Mouse (Mus musculus): ENCODE measurements around the gene Vamp8.

The Vamp8 gene

DNA sequence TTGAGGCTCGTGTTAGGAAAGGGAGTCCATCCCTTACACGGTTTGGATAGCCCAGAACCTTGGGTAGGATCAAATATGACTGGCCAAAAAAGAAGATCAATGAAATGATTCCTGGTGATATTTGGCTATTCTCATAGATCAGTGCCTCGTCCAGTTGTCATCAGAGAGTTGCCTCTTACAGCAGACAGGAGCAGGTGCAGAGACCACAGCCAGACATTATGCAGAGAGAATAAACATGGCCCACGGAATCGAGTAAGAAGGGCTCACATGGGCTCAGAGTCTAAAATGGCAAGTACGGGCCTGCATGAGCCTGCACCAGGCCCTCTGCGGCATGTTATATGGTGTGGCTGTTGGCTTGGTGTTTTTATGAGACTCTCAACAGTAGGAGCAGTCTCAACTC, 14.9 kb upstream of the Vamp8 start:
- DNase-seq (ENCODE audit: low spot score in 2 of 2): no peak

DNA sequence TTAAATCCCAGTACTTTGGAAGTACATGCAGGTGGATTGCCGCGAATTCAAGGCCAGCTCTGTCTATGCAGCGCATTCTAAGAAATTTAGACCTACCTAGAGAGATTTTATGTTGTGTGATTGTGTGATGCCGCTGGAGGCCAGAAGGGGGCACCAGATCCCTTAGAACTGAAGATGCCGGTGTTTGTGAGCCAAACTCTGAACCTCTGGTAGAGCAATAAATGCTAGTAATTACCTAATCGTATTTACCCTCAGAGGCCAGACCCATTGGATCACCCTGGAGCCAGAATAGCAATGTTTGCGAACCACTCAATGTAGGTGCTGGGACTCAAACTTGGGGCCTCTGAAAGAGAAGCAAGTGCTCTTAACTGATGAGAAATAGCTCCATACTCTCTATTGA, 11.4 kb upstream of the Vamp8 start:
- DNase-seq (ENCODE audit: low spot score in 2 of 2): peak; percentile 58 to 71

DNA sequence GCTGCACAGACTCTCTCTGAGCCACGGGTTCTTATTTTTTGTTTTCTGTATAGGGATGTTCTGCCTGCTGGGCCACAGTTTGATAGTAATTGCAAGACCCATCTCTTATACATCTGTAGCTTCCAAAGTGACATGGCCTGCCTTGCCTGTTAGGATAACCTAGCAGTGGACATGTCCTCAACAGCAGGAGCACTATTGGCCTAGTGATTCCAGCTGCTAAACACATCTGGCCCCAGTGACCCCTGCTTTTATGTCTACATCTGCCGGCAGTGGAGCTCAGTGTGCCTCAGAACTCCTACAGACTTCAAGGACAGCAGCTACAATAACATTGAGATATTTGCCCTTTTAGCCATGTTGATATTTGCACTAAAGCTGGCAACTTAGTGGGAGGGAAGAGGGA, 9.5 kb upstream of the Vamp8 start:
- no peak for DNase-seq (ENCODE audit: low spot score in 2 of 2)

DNA sequence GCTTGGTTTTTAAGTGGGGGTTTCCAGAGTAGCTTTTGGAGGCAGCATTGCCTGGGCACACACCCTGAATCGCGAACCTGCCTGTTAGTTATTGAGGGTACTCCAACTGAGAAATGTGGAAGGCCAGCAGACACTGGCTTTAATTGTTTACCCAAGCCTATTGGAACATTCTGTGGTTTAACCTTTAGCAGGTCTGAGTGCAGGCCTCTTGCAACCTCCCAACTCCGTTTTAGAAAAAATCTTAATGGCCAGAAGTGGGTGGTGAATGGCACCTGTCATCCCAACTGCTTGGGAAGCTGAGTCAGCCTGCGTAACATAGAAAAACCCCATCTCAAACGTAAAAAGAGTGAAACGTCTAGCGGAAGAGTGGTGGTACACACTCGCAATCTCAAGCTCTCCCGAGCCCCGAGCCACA, 6.3 kb upstream of the Vamp8 start:
- no peak for DNase-seq (ENCODE audit: low spot score in 2 of 2)

DNA sequence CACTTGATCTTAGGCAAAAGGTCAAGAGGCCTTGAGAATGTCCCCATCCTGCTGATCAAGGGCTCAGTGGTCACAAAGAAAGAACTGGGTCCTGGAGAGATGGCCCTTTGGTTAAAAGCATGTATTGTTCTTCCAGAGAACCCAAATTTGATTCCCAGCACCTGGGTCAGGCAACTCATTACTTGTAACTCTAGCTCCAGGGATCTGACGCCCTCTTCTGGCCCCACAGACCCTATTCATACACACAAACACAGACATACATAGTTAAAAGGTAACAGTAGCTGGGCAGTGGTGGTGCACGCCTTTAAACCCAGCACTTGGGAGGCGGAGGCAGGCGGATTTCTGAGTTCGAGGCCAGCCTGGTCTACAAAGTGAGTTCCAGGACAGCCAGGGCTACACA, 1.8 kb upstream of the Vamp8 start:
- DNase-seq (ENCODE audit: low spot score in 2 of 2): no peak

DNA sequence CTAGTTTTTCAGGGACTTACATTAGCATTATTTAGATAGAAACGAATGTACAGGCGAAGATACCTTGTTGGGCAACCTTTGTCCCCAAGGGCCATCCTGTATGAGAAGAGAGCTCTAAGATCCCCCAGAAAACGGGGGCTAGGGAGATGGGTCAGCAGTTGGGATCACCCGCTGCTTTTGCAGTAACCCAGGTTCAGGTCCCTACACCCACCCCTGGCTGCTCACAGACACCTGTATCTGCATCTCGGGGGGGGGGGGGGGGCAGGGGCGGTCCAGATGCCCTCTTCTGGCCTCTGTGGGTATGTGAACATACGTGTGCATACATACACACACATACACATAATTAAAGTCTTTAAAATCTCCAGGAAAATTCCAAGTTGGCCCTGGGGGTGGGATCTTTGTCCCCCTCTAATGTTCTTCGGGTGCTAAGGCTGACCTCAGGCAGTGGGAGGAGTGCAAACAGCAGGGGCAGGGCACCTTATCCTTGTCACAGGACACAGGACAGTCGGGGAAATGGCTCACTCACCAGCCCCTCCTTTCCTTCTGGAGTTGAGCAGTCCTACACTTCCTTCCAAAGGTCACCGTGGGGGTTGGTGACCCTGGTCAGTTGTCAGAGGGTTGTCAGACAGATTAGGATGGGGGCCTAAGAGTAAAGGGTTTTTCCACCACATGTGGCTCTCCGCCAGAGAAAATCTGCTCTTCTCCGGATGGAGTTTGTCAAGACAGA, 455 bp upstream of the Vamp8 start:
- no peak for DNase-seq (ENCODE audit: low spot score in 2 of 2)

DNA sequence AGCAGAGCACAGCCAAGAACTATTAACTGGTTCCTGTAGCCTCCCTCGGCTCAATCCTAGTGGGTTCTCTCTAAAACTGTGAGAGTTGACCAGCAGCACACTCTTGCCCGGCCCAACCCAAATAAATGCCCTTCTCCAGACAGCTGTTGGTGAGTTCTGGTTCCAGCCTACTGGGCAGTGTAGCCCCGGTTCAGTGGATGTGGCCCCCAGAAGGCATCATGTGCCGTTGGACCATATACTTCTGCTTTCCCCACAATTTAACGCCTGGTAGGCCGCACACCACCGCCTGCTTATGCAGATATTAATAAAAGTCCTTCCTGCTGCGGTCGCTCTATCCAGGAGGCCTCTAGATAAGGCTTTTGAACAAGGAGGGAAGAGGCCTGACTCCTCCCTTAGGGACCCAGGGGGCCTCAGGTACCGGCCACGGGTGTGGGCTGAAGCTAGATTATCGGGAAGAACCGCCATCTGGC, 997 bp downstream of the Vamp8 start:
- DNase-seq (ENCODE audit: low spot score in 2 of 2): no peak

DNA sequence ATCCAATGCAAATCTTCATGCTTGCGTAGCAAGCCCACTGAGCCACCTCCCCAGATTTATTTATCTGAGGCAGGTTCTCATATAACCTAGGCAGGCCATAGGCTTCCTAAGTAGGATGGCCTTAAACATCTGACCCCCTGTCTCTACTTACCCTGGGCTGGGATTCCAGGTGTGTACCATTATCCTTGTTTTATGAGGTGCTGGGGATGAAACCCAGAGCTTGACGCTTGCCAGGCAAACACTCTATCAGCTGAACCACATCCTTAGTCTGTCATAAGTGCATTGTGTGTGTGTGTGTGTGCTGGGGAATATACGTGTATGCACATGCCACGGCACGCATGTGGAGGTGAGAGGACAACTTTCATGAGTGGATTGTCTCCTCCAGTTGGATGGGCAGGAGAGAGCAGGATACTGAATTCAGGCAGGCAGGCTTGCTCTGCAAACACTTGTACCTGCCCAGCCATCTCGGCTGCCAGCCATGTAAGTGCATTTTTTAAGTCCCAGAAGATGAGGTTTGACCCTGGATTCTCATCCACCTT, 1.6 kb downstream of the Vamp8 start:
- no peak for DNase-seq (ENCODE audit: low spot score in 2 of 2)

DNA sequence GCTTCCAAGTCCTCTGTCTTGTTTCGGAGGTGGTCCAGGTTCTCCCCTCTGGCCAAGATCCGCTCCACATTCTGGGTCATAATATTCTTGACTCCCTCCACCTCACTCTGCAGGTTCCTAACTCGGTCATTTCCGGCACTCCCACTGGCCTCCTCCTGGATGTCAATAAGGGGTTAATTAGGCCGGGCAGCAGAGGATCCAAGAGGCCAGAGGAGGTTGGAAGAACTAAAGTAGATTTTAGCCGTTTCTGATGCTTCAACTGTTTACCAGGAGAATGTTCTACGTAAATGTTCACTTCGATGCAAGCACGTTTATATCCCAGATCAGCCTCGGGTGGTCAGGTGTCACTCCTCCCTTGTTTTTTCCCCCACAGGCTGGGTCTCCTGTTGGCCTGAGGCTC, 2.2 kb downstream of the Vamp8 start:
- DNase-seq (ENCODE audit: low spot score in 2 of 2): no peak

DNA sequence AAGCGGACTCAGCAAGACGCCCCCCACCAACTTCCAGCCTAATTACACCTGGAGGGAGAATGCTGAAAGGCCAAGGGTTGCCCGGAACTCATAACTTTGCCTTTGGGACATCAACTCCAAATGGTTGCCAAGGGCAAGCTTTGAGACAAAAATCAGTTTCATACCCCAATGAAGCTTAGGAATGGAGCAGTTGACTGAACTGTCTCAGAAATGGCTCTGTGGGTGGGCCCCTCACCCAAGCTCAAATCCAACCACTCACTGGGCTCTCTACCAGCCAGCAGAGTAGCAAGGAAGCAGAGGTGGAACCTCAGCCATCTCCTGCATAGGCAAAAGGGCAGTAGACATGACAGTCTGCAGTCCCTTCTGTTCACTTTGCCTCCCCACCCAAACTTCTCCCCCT, 2.7 kb downstream of the Vamp8 start:
- DNase-seq (ENCODE audit: low spot score in 2 of 2): no peak

DNA sequence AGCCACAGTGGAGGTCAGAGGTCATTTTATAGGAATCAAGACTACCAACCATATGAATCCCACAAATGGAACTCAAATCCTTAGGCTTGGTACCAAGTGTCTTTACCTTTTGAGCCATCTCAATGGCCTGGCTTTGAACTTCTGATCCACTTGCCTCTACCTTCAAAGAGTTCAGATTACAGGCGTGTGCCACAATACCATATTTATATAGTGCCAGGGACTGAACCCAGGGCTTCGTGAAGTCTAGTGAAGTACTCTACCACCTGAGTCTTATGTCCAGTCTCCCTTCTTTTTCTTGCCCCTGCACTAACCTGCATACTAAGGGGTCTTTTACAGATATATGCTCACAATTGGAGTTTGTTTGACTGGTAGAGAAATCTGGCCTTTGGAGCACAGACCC, 3.9 kb downstream of the Vamp8 start:
- no peak for DNase-seq (ENCODE audit: low spot score in 2 of 2)

DNA sequence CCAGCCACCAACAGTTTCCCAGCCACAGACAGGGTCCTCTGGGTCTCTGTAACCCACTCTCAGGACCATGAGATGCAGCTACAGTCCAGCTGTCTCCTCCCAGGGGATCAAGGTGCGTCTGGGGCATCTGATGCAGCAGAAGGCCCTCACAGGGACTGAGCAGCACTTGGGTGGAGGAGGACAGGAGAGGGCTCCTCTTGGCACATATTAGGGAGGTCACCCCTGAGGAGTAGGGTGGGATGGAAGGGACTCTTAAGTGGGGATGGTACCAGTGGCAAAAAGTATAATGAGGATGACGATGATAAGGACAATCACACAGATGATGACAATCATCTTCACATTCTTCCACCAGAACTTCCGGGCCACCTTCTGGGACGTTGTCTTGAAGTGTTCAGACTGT, 5.2 kb downstream of the Vamp8 start:
- no peak for DNase-seq (ENCODE audit: low spot score in 2 of 2)

DNA sequence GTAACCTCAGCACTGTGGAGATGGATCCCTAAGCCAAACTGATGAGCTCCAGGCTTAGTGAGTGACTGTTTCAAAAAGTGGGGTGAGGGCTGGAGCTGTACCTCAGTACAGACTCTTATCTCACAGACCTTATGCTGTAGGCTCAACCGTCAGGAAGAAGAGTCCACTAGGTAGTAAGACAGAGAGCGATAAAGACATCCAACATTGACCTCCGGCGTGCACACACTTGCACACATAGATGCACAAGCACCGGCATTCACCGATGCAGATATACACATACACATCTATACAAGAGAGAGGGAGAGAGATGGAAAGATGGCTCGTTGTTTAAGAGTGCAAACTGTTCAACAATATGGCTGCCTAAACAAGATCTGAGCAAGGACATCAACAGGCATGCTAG, 6.6 kb downstream of the Vamp8 start:
- no peak for DNase-seq (ENCODE audit: low spot score in 2 of 2)

DNA sequence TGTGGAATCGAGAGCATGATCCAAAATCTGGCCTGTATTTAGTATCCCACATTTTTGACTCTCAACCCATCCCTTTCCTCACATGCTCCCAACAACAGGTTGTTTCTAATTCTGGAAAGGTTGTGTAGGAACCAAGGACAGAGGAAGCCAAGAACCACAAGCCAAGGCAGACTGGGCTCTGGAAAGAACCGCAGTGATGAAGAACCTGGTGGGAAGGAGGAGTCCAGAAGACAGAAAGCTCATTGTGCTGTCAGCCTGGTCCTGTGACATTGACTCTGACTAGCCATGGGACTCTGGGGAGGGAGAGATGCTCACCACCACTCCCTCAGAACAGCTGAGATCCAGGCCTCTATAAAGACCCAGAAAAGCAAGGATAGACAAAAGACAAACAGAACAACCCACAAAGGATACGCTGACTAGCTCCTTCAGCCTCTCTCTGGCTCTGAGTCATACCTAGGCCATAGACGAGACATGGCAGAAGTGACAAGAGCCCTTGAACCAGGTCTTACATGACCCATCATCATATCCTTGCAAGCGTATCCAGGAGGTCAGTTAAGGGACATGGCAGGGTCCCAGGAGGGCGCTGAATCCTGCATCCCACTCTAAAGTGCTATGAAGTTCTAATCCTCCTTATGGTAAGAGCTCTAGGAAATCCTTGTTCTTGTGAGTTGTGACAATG, 7.2 kb downstream of the Vamp8 start:
- DNase-seq (ENCODE audit: low spot score in 2 of 2): no peak

DNA sequence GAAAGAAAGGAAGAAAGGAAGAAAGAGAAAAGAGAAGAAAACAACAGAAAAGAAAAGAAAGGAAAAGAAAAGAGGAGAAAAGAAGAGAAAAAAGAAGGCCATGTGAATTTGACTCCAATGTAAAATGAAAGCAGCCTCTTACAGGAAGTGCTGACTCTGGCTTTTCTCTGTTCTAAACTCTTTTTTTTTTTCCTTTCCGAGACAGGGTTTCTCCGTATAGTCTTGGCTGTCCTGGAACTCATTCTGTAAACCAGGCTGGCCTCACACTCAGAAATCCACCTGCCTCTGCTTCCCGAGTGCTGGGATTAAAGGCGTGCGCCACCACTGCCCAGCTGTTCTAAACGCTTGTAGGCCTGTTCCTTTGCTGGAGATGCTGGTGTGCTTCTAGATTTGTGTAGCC, 8.0 kb downstream of the Vamp8 start:
- no peak for DNase-seq (ENCODE audit: low spot score in 2 of 2)

DNA sequence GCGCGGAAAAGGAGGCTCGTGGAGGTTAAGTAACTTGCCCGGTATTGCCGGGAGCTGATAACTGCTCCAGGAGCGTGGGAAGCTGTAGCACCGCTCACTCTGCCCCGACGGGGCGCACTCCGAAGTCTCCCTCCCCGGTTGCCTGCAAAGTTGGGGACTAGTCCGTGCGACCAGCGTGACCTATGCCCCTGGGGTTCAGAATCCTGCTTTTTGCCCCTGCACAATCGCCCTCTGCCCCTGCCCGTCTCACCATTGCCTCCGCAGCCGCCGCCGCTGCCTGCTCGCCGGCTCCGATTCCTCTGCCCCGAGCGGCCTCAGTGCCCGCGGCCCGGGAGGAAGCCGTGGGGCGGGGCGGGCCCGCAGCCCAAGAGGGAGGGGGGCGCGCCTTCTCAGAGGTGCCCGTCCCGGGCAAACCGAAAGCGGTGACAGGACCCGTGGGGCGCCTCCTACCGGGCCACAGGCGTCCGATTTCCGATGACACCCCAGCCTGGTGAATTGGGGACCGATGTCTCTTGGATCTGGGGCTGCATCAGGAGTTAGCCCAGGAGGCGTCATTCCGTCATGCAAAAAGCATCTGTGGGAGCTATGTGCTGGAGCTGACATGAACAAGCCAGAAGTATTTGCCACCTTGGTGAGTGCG, 10.3 kb downstream of the Vamp8 start, which contains the start of gene Vamp5:
TSS of gene Vamp5 (minus strand) at position 338 of the 640 bp plus-strand sequence.
- no peak for DNase-seq (ENCODE audit: low spot score in 2 of 2)

DNA sequence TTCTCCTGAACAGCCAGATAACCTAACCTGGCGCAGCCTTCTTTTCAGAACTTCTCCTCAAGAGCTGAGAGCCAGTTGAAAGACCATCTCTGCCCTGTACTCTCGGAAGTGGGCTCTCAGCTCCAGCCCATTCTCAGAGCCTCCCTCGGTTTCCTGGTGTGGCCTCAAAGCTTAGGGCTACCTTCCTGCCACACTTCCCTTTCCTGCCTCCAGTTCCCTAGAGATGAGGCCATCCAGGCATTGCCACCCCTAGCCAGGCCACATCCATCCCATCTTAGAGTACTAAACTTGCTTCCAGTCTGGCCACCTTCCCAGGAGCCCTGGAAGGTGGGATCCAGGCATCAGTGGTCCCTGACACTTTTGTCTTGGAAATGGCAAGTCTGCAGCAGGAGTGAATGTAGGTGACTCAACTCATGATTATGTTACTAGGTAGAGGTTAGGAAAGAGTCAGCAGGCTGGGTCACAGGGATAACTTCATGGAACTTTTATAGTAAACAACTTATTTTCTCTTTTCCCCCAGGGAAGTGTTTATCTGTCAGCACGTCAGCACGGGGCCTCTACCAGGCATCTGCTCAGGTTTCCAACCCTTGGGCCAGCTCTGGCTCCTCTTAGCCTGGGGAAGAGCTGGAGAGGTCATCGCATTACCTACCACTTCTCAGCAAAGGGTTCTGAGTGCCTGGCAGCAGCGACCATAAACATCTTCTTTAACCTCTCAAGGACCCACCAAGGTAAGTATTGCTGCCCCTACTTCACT, 10.9 kb downstream of the Vamp8 start:
- DNase-seq (ENCODE audit: low spot score in 2 of 2): no peak

DNA sequence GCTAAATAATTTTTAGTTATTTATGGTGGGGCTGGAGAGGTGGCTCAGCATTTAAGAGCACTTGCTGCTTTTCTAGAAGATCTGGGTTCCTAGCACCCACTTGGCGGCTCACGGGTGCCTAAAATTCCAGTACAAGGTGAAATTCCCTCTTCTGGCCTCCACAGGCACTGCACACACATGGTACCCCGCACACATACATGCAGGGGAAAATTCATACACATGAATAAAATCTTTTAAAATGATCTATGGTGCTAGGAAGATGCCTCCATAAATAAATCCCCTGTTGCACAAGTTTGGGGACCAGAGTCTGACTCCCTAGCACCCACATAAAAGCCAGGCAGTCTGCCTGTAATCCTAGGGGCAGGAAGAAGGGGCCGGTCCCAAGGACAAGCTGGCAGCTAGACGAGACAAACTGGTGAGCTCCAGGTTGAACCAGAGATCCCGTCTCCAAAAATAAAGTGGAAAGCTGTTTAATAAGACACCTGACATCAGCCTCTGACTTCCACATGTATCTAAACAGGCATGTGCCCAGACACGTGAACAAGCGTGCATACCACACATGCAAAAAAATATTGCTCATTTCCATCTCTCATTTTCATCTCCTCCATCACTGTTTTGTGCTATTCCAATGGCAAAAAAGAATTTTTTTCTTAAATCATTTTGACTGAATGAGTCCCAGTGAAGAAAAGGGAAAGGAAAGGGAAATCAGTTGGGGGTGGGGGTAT, 11.8 kb downstream of the Vamp8 start:
- no peak for DNase-seq (ENCODE audit: low spot score in 2 of 2)

DNA sequence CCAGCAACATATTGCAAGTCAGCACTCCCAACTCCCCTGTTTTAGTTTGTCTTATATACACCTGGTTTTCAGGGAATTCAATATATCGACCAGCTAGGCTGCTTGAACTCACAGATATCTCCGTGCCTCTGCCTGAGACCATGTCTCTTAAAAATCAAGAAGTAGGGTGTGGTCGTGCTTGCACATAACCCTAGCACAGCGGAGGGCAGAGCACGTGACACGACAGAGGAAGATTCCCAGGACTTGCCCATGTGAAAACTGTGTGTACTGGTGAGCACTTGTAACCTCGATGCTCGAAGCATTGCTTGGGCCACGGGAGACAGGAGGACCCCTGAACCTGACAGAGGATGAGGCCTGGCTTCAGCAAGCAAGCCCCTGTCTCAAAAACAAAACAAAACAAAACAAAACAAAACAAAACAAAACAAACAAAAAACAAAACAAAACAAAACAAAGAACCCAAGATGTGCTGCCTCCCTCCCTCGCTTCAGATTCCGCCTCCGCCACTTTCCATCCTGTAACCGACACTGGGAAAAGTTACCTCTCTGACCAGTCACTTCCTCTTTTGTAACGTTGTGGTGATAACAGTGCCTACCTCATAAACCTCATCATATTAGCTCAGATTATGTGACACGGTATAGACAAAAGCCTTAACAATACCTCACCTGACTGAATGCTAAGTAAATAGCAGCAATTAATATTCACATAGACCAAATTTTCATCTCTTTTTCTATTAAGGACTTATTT, 15.5 kb downstream of the Vamp8 start:
- no peak for DNase-seq (ENCODE audit: low spot score in 2 of 2)

DNA sequence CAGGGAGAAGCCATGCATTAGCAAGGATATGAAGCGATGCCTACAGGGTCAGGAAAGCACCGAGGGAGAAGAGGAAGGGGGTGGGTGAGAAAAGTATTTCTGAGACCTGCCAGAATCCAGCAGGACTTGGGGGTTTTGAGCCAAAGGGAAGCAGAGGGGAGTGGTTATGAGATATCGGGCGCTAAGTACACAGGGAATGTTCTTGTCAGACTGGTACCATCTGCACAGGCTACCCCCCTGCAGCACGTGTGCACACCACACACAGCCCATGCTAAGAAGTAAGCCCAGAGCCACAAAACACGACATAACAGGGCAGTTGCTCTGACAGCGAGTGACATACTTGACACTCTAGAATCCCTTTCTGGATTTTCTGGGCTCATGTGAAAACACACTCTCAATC, 16.3 kb downstream of the Vamp8 start:
- DNase-seq (ENCODE audit: low spot score in 2 of 2): no peak

DNA sequence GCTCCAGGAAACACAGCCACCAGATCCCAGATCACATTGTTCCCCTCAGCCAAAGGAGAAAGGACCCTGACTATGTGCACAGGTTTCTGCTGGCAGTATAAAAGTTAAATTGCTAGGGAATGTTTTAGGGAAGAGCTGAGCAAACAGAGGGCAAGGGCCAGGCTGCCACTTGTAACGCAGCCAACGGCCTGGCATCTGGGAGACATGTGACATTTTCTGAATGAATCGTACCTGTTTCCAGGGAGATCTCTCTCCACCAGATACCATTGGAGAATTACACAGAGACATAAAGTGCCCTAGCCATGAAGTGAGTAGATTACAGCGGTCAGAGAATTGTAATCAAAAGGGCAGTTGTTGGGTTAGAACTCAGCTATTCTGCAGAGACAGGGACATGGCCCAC, 17.3 kb downstream of the Vamp8 start:
- DNase-seq (ENCODE audit: low spot score in 2 of 2): no peak

Measured in frontal cortex, postnatal 25 days (tissue).